Mouse (Mus musculus) cortical plate, adult 2 months (tissue): ENCODE results near the gene Dab2ip. TPM values are rescaled to one million over a fixed set of nuclear protein-coding genes. Genes with fewer than 3 reads are reported as not detected.
A peak's percentile ranks its signal among the peaks of the same experiment; 100 is the strongest.

Experiments used
- H3K27ac ChIP-seq: fragments of 200-500 bp; 2 replicates; pipeline ENCODE4 v1.5.1; 2012; ENCODE audit warnings: low read length, control low read depth, inconsistent platforms; ENCODE audit not compliant: insufficient read depth
- H3K4me1 ChIP-seq: fragments of 200-500 bp; 2 replicates; pipeline ENCODE4 v1.6.1; 2011; ENCODE audit warnings: low read length; ENCODE audit not compliant: control insufficient read depth, insufficient read depth
- H3K4me3 ChIP-seq: fragments of 200-500 bp; 2 replicates; pipeline ENCODE4 v1.5.1; 2011; ENCODE audit warnings: mild to moderate bottlenecking, low read length, control low read depth; ENCODE audit not compliant: insufficient read depth
- CTCF ChIP-seq: fragments of 200-500 bp; IDR thresholded peaks from 2 replicates; pipeline ENCODE4 v1.5.1; 2011; ENCODE audit warnings: mild to moderate bottlenecking, control low read depth, low read length; ENCODE audit not compliant: insufficient read depth; ENCODE audit errors: extremely low read depth
- POLR2A ChIP-seq: fragments of 200-500 bp; IDR thresholded peaks from 2 replicates; pipeline ENCODE4 v1.6.1; 2011; ENCODE audit warnings: mild to moderate bottlenecking, low read length, control low read depth; ENCODE audit not compliant: insufficient read depth; ENCODE audit errors: extremely low read depth
- polyA plus RNA-seq: library from polyadenylated mRNA; depleted of rRNA; stranded (reverse); fragments of >200 nt; gene quantifications from 2 replicates; pipeline ENCODE4 v1.2.3, GENCODE M21; 2012

Gene Dab2ip
- polyA plus RNA-seq, 1 experiment: 114 TPM

- peaks cover 16% of the 10 kb centered on the region for H3K4me1 ChIP-seq
- no peak overlapping the region; the same call in 1 of the 2 replicates for H3K27ac ChIP-seq
- no peak for TF ChIP-seq POLR2A
- no peak for TF ChIP-seq CTCF
- no peak overlapping the region for H3K4me3 ChIP-seq
Measured at GRCm38 (mm10) chr2:35670300-35670699, 112.2 kb downstream of the Dab2ip start.

DNA sequence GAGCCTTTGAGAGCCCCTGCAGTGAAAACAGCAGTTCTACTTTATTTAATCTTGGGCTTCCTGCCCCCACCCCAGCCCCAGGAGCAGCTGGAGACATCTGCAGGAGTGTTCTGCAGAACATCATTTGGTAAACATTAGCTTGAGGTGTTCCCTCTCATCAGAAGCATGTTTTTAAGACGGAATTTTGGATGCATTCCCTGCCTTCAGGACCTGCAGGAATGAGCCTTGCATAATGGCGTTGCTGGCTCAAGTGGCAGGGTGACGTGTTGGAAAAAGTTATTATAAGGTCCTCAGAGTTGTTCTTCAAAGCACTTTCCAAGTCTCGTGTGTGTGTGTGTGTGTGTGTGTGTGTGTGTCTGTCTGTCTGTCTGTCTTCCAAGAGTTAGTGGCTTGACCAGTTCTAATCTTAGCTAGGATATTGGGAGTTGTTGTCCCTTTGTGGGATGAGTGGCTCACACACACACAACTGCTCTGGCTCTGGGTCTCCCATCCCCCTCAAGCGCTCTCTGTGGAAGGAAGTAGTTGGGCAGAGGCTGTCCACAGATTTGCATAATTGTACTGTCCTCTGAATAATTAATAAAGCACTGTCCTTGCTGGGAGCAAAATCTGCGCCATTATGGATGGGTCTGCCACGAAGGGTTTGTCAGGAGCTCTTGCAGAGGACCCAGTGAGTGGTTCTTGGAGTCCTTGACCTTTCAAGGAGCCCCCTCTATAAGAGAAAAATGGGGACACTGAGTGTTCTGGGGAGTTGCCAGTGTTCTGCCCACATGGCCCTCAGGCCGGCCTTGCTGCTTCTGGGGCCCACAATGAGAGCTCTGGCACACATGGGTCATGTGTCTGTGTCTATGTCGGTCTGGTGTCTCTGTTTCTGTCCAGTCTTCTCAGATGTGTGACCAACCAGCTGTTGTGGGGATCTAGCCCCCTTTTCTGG lies 114.2 kb downstream of the Dab2ip start:
- Histone ChIP-seq H3K4me1 (peaks cover 32% of the 10 kb centered on the region), H3K4me3 (no peak overlapping the region), H3K27ac (peak overlapping the region; percentile 64)
- TF ChIP-seq CTCF (no peak), POLR2A (no peak)

DNA sequence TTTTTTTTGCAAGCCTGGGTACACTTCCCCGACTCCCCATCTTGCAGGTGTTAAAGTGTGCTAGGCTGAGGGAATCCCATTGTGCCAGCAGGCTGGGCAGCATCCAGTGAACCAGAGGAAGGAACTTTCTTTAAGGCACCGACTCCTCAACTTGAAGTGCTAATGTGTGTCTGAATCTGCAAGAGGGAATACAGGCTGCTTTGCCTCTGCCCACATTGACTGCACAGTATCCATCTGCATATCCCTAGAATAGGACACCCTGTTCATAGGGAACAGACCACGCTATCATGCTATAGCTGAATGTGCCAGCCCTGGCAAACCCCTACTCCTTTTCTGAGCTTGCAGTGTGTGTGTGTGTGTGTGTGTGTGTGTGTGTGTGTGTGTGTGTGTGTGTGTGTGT lies 115.1 kb downstream of the Dab2ip start:
- no peak for TF ChIP-seq CTCF
- TF ChIP-seq POLR2A: no peak
- no peak overlapping the region for H3K4me3 ChIP-seq
- H3K4me1 ChIP-seq: peaks cover 36% of the 10 kb centered on the region
- peak overlapping the region; percentile 64; the same call in 1 of the 2 replicates for H3K27ac ChIP-seq

DNA sequence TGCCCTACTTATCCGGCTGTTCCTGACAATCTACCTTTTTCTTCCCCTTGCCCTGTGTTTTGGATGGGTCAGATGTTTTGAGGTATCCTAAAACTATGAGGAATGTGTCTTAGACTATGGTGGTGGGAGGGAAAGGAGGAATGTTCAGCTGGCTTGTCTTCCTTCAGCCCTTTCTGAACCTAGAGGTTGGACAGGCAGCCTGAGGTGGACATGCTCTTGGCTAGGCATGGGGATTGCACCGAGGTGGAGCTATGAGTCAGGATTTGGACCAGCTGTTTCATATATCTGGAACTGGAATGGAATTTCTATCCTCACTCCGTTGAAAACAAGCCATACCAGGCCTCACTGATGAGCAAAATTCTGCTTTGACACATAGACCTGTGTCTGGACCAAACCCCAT lies 115.9 kb downstream of the Dab2ip start:
- no peak for TF ChIP-seq CTCF
- no peak for TF ChIP-seq POLR2A
- Histone ChIP-seq H3K4me3 (no peak overlapping the region), H3K27ac (no peak overlapping the region), H3K4me1 (peaks cover 41% of the 10 kb centered on the region)

GRCm38 (mm10) chr2:35674431-35674830 lies 116.4 kb downstream of the Dab2ip start:
- no peak overlapping the region for H3K4me3 ChIP-seq
- TF ChIP-seq POLR2A (no peak), CTCF (no peak)
- H3K4me1 ChIP-seq: peaks cover 41% of the 10 kb centered on the region
- H3K27ac ChIP-seq: no peak overlapping the region

GRCm38 (mm10) chr2:35676075-35676665 lies 118.1 kb downstream of the Dab2ip start:
- TF ChIP-seq CTCF: no peak
- TF ChIP-seq POLR2A: no peak
- no peak overlapping the region for H3K27ac ChIP-seq
- peaks cover 45% of the 10 kb centered on the region for H3K4me1 ChIP-seq
- H3K4me3 ChIP-seq: no peak overlapping the region

GRCm38 (mm10) chr2:35677855-35678254 lies 119.8 kb downstream of the Dab2ip start:
- H3K4me1 ChIP-seq: peaks cover 40% of the 10 kb centered on the region
- H3K4me3 ChIP-seq: no peak overlapping the region
- TF ChIP-seq POLR2A: no peak
- TF ChIP-seq CTCF: no peak
- no peak overlapping the region for H3K27ac ChIP-seq

GRCm38 (mm10) chr2:35678440-35678839 lies 120.4 kb downstream of the Dab2ip start:
- Histone ChIP-seq H3K4me3 (no peak overlapping the region), H3K27ac (0 out of 2 replicates have a peak overlapping the region, but pooled peaks have one; percentile 30), H3K4me1 (peaks cover 40% of the 10 kb centered on the region)
- TF ChIP-seq CTCF (no peak), POLR2A (no peak)

GRCm38 (mm10) chr2:35679812-35680672 lies 122.0 kb downstream of the Dab2ip start:
- 0 out of 2 replicates have a peak overlapping the region, but pooled peaks have one; percentile 21 for H3K27ac ChIP-seq
- no peak overlapping the region for H3K4me3 ChIP-seq
- TF ChIP-seq POLR2A (no peak), CTCF (no peak)
- H3K4me1 ChIP-seq: peaks cover 42% of the 10 kb centered on the region

DNA sequence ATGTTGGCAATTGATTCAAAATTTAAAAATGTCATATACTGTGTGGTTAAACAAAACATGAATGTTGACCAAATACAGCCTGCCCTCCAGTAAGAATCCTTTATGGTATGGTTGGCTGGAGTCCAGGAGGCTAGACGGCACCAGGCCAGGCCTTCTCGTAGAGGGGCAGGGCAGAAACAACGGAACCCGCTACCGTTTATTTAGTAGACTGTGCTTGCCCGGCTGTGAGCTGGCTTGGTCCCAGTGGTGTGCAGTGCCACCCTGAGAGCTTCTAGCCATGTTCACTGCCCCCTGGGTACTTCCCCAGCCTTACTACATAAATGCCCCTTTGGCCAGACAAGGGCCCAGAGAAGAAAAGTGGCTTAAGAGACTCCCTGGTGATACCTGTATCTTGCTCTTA lies 122.8 kb downstream of the Dab2ip start:
- H3K4me1 ChIP-seq: peaks cover 43% of the 10 kb centered on the region
- TF ChIP-seq CTCF: no peak
- no peak for TF ChIP-seq POLR2A
- no peak overlapping the region for H3K4me3 ChIP-seq
- no peak overlapping the region for H3K27ac ChIP-seq
